Mouse (Mus musculus): ENCODE data around the gene Amn. TPM values are rescaled to one million over a fixed set of nuclear protein-coding genes. Genes with fewer than 3 reads are reported as not detected.

Amn gene
- polyA plus RNA-seq, 1 experiment from 2014 or later: 0.50 TPM

DNA sequence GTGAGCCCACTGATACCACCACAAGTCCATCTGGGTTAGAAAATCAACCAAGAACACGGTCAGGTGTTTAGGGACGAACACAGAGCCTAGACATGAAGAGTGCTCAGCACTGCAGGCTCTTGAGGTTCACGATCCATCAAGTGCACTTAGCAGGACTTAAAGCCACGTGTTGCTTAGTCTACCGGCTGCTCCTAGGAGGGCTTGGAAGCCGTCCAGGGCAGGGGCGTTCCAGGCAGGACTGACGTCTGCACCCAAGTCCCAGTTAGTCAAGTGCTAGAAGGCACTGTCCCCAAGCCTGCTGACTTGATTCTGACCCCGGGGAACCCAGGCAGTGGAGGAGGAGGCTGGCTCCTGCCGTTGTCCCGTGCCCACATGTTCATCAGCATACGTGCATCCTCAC, 49.7 kb downstream of the Amn start:
- WGBS: 89% methylated on average over 12 of the region's 12 CpGs
- ATAC-seq (ENCODE audit: low read depth): no peak

DNA sequence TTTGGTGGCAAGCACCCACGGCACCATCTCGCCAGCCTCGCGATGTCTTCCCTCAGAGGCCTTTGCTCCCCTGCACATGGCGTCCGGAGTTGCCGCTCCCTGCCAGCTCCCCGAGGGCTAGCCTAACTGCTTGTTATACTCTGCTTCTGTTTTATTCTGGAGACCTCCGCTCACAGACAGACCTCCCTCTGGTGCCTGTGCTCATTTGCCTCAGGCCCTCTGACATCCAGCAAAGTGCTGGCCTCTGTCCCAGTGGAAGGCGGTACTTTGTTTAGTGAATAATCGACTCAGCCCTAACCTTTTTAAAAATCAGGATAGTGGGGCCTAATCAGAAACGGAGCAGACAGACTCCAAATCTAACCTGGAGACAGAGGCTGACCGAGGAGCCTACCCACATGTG, 50.9 kb downstream of the Amn start:
- DNase-seq (ENCODE audit: low spot score) (no peak), ATAC-seq (ENCODE audit: low read depth) (no peak)
- H3K4me3 ChIP-seq (ENCODE audit: low read depth, low read length): no peak overlapping the region
- H3K27me3 ChIP-seq (replicated peaks; ENCODE audit: control insufficient read depth, insufficient read depth, low read length): no peaks in the 10 kb centered on the region
- H3K27ac ChIP-seq (replicated peaks; ENCODE audit: low read depth, low read length): no peak overlapping the region
- H3K9me3 ChIP-seq (ENCODE audit: control insufficient read depth, low read length): no peaks in the 10 kb centered on the region
- H3K36me3 ChIP-seq (ENCODE audit: control insufficient read depth, insufficient read depth, low read length): peaks cover 97% of the 10 kb centered on the region
- H3K4me2 ChIP-seq (ENCODE audit: low read depth, low read length): no peak overlapping the region
- no peaks in the 10 kb centered on the region for H3K4me1 ChIP-seq (ENCODE audit: control insufficient read depth, insufficient read depth, low read length)
- 85% methylated on average over 13 of the region's 13 CpGs for WGBS
- H3K9ac ChIP-seq (ENCODE audit: low read depth, low read length): no peak overlapping the region

More for the DNA sequence above, 49.7 kb downstream of the Amn start:
- no peak overlapping the region for H3K4me3 ChIP-seq (ENCODE audit: low read depth, low read length)
- no peak overlapping the region for H3K9ac ChIP-seq (ENCODE audit: low read depth, low read length)
- H3K36me3 ChIP-seq (ENCODE audit: control insufficient read depth, insufficient read depth, low read length): peaks cover 100% of the 10 kb centered on the region
- no peaks in the 10 kb centered on the region for H3K4me1 ChIP-seq (ENCODE audit: control insufficient read depth, insufficient read depth, low read length)
- no peaks in the 10 kb centered on the region for H3K27me3 ChIP-seq (replicated peaks; ENCODE audit: control insufficient read depth, insufficient read depth, low read length)
- H3K27ac ChIP-seq (replicated peaks; ENCODE audit: low read depth, low read length): no peak overlapping the region
- no peaks in the 10 kb centered on the region for H3K9me3 ChIP-seq (ENCODE audit: control insufficient read depth, low read length)
- H3K4me2 ChIP-seq (ENCODE audit: low read depth, low read length): no peak overlapping the region
- peak; percentile 19 for DNase-seq (ENCODE audit: low spot score)

DNA sequence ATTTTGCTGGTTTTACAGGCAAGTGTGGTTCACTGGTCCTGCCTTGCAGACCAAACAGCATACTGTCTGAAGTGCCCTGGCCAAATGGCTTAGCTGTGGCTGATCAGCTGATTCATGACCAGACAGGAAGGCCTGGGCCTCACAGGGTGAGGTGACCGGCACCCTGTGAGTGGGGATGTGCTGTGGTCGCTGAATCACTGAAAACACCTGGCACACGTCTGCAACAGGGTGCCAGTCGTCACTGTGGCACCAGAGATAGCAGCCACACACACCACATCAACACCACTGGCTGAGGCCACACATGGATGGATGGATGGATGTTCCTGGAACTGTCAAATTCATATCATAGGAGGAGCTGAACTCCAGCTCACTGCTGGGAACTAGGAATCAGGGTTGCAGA, 52.5 kb downstream of the Amn start:
- 97% methylated on average over 4 of the region's 4 CpGs for WGBS
- no peak for DNase-seq (ENCODE audit: low spot score)
- Histone ChIP-seq H3K27me3 (replicated peaks; ENCODE audit: control insufficient read depth, insufficient read depth, low read length) (no peaks in the 10 kb centered on the region), H3K4me1 (ENCODE audit: control insufficient read depth, insufficient read depth, low read length) (no peaks in the 10 kb centered on the region), H3K36me3 (ENCODE audit: control insufficient read depth, insufficient read depth, low read length) (peaks cover 97% of the 10 kb centered on the region), H3K27ac (replicated peaks; ENCODE audit: low read depth, low read length) (no peak overlapping the region), H3K9me3 (ENCODE audit: control insufficient read depth, low read length) (no peaks in the 10 kb centered on the region), H3K4me3 (ENCODE audit: low read depth, low read length) (no peak overlapping the region), H3K4me2 (ENCODE audit: low read depth, low read length) (no peak overlapping the region), H3K9ac (ENCODE audit: low read depth, low read length) (no peak overlapping the region)
- ATAC-seq (ENCODE audit: low read depth): no peak

DNA sequence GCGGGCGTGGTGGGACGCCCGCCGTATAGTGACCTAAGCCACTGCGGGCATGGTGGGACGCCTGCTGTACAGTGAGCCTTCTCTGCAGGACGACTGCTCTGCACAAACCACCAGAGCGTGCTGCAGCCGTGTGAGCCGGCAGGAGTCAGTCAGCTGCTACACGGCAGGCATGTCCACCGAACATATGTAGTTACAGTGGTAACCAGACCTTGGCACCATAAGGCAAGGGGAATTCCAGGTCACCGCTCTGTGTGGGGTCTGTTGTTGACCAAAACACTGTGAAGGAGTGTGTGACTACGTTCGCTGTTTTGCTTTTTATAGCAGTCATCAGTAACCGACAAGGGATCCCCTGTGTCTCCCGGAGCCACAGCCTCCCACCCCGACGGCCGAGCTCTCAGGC, 53.6 kb downstream of the Amn start:
- no peak overlapping the region for H3K4me2 ChIP-seq (ENCODE audit: low read depth, low read length)
- H3K4me1 ChIP-seq (ENCODE audit: control insufficient read depth, insufficient read depth, low read length): no peaks in the 10 kb centered on the region
- no peak overlapping the region for H3K9ac ChIP-seq (ENCODE audit: low read depth, low read length)
- no peak for ATAC-seq (ENCODE audit: low read depth)
- H3K27me3 ChIP-seq (replicated peaks; ENCODE audit: control insufficient read depth, insufficient read depth, low read length): no peaks in the 10 kb centered on the region
- H3K4me3 ChIP-seq (ENCODE audit: low read depth, low read length): no peak overlapping the region
- H3K27ac ChIP-seq (replicated peaks; ENCODE audit: low read depth, low read length): no peak overlapping the region
- H3K36me3 ChIP-seq (ENCODE audit: control insufficient read depth, insufficient read depth, low read length): peaks cover 97% of the 10 kb centered on the region
- no peaks in the 10 kb centered on the region for H3K9me3 ChIP-seq (ENCODE audit: control insufficient read depth, low read length)
- no peak for DNase-seq (ENCODE audit: low spot score)
- WGBS: 96% methylated on average over 21 of the region's 21 CpGs

DNA sequence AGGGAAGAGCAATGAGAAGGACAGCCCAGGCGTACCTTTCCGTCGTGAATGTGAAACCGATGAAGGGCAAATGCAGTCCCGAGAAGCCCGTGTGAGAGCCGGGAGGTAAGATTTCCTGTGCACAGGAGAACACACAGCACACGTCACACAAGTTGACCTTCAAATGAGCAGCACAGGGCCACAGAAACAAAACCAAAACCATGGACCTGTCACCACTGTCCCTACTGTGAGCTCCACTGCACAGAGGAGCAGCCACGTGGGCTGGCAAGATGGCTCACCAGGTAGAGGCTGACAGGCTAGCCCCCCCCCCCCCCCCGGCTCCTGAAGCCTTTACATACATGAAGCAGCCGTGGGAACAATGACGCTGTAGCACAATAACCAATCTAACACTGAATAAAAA, 54.1 kb downstream of the Amn start:
- 96% methylated on average over 12 of the region's 12 CpGs for WGBS
- Histone ChIP-seq H3K9me3 (ENCODE audit: control insufficient read depth, low read length) (no peaks in the 10 kb centered on the region), H3K9ac (ENCODE audit: low read depth, low read length) (no peak overlapping the region), H3K27me3 (replicated peaks; ENCODE audit: control insufficient read depth, insufficient read depth, low read length) (no peaks in the 10 kb centered on the region), H3K36me3 (ENCODE audit: control insufficient read depth, insufficient read depth, low read length) (peaks cover 97% of the 10 kb centered on the region), H3K4me3 (ENCODE audit: low read depth, low read length) (no peak overlapping the region), H3K4me1 (ENCODE audit: control insufficient read depth, insufficient read depth, low read length) (no peaks in the 10 kb centered on the region), H3K27ac (replicated peaks; ENCODE audit: low read depth, low read length) (no peak overlapping the region), H3K4me2 (ENCODE audit: low read depth, low read length) (no peak overlapping the region)
- no peak for DNase-seq (ENCODE audit: low spot score)
- ATAC-seq (ENCODE audit: low read depth): no peak

DNA sequence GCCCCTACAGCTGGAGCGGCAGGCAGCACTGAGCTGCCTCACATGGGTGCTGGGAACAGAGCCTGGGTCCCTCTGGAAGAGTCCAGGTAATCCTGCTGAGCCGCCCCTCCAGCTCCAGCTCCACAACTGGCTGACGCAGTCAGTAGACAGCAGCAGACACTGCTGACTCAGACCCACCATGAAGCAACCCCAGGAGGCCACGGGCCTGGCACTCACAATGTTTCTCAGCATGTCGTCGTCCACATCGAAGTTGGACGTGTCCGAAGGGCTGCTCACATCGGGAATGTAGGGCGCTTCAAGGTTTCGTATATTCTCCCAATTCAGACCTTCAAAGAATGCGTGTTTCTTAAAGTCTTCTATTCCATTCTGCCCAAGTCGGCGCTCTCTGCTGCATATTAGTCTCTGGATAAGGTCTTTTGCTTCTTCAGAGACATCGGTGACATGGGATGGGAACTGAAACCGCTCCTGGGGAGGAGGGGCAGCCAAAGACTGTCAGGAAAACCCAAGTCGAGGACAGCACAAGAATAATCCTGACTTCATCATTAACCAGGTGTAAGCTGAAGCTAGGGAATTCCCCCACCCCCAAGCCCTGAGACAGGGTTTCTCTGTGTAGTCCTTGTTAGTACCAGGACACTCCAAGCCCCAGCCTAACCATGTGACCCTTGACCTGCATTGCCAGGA, 55.0 kb downstream of the Amn start:
- Histone ChIP-seq H3K27me3 (replicated peaks; ENCODE audit: control insufficient read depth, insufficient read depth, low read length) (no peaks in the 10 kb centered on the region), H3K9ac (ENCODE audit: low read depth, low read length) (no peak overlapping the region), H3K36me3 (ENCODE audit: control insufficient read depth, insufficient read depth, low read length) (peaks cover 93% of the 10 kb centered on the region), H3K4me2 (ENCODE audit: low read depth, low read length) (no peak overlapping the region), H3K9me3 (ENCODE audit: control insufficient read depth, low read length) (no peaks in the 10 kb centered on the region), H3K4me1 (ENCODE audit: control insufficient read depth, insufficient read depth, low read length) (no peaks in the 10 kb centered on the region), H3K27ac (replicated peaks; ENCODE audit: low read depth, low read length) (no peak overlapping the region), H3K4me3 (ENCODE audit: low read depth, low read length) (no peak overlapping the region)
- no peak for ATAC-seq (ENCODE audit: low read depth)
- WGBS: 94% methylated on average over 18 of the region's 18 CpGs
- DNase-seq (ENCODE audit: low spot score): no peak

Other genes with a start within 250 kb of the Amn start
- 16.8 and 18.0 TPM in 2 replicates for gene Rcor1, start 231.7 kb upstream of the Amn start, polyA plus RNA-seq (2014; fragmentation: Nextera tagmentation; extraction: Ambion mirVana)
- gene Traf3, start 104.7 kb upstream of the Amn start, polyA plus RNA-seq (2014; fragmentation: Nextera tagmentation; extraction: Ambion mirVana): 12.5 and 13.4 TPM in 2 replicates
- gene 4930595D18Rik, start 86.6 kb upstream of the Amn start, polyA plus RNA-seq (2014; fragmentation: Nextera tagmentation; extraction: Ambion mirVana): not detected in 2 replicates
- 37.7 and 41.5 TPM in 2 replicates for gene Cdc42bpb, start 106.6 kb downstream of the Amn start, polyA plus RNA-seq (2014; fragmentation: Nextera tagmentation; extraction: Ambion mirVana)
- 5.5 and 5.8 TPM in 2 replicates for gene Lbhd2, start 135.7 kb downstream of the Amn start, polyA plus RNA-seq (2014; fragmentation: Nextera tagmentation; extraction: Ambion mirVana)
- 8.7 and 9.4 TPM in 2 replicates for gene Exoc3l4, start 145.9 kb downstream of the Amn start, polyA plus RNA-seq (2014; fragmentation: Nextera tagmentation; extraction: Ambion mirVana)
- gene Tnfaip2, start 171.4 kb downstream of the Amn start, polyA plus RNA-seq (2014; fragmentation: Nextera tagmentation; extraction: Ambion mirVana): 9.8 and 11.7 TPM in 2 replicates
- gene Gm266, start 214.7 kb downstream of the Amn start, polyA plus RNA-seq (2014; fragmentation: Nextera tagmentation; extraction: Ambion mirVana): 24.4 and 25.3 TPM in 2 replicates

Measured in embryonic facial prominence, embryonic 14.5 days (tissue).